Mouse (Mus musculus) C2C12 (cell line): ENCODE measurements around the gene Rnf157.

Experiments
- CEBPB ChIP-seq: IDR thresholded peaks from one replicate; pipeline ENCODE4 v1.6.1; 2011; ENCODE audit warnings: low read depth, mild to moderate bottlenecking, control low read depth, moderate library complexity
- CTCF ChIP-seq: IDR thresholded peaks from one replicate; pipeline ENCODE4 v1.5.1; 2011; ENCODE audit not compliant: control insufficient read depth, insufficient read depth, insufficient read length
- FOSL1 ChIP-seq: IDR thresholded peaks from one replicate; pipeline ENCODE4 v1.8.0; 2011; ENCODE audit warnings: mild to moderate bottlenecking, low read length; ENCODE audit not compliant: poor library complexity, insufficient read depth, severe bottlenecking
- MAX ChIP-seq: IDR thresholded peaks from one replicate; pipeline ENCODE4 v1.6.1; 2011; ENCODE audit warnings: mild to moderate bottlenecking, control low read depth
- MYOD1 ChIP-seq: IDR thresholded peaks from one replicate; pipeline ENCODE4 v1.6.1; 2011; ENCODE audit warnings: low read depth; ENCODE audit not compliant: control insufficient read depth, insufficient read length
- MYOG ChIP-seq: IDR thresholded peaks from one replicate; pipeline ENCODE4 v1.6.1; 2011; ENCODE audit not compliant: control insufficient read depth, insufficient read length; ENCODE audit errors: extremely low read depth
- USF1 ChIP-seq: IDR thresholded peaks from one replicate; pipeline ENCODE4 v1.6.1; 2011; ENCODE audit warnings: low read depth, mild to moderate bottlenecking, control low read depth, moderate library complexity

DNA sequence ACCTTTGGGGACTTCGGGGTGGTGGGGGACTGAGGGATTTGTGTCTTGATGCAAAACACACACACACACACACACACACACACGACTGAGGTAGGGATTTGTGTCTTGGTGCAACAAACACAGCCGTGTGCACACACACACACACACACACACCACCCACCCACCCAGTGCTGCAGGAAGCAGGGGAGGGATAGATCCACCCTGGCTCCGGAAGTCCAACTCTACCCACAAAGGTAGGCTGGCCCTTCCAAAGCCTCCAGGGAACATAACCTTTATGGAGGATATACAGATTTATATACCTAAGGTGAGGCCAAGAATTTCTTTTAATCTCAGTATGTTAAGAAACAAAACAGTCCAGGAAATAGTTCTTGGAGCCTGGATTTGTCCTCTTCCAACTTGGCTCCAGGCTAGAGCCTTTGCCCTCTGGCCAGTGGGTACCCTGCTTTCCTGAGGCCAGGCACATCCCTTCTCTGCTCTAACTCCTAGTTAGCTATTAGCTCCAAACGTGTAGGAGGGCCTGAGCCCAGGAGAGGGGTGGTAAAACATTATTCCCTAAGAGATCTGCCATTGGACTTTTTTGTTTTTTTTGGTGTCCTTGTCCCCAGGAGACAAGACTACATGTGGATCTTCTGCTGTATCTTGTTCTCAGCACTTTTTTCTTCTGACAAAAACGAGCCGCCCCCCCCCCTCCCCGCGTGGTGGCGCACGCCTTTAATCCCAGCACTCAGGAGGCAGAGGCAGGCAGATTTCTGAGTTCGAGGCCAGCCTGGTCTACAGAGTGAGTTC is 22.3 kb upstream of the Rnf157 start:
- TF ChIP-seq CTCF (no peak), USF1 (no peak), MYOG (no peak), MAX (no peak), FOSL1 (no peak), MYOD1 (no peak), CEBPB (no peak)
